Mouse (Mus musculus): ENCODE results near the gene Myt1l. TPM values are rescaled to one million over a fixed set of nuclear protein-coding genes. Genes with fewer than 3 reads are reported as not detected.

Myt1l gene
- total and polyA plus RNA-seq, 2 experiments, result not detected

- no peak for DNase-seq (ENCODE audit: extremely low read depth, low read depth, low spot score)
- Histone ChIP-seq H3K27me3 (ENCODE audit: control insufficient read depth, insufficient read depth, low read length) (no peaks in the 10 kb centered on the region), H3K79me2 (ENCODE audit: control insufficient read depth, insufficient read depth, low read length) (no peaks in the 10 kb centered on the region), H3K4me3 (ENCODE audit: insufficient read depth, low read depth, low read length) (no peak overlapping the region), H3K9ac (ENCODE audit: low read depth, low read length) (no peak overlapping the region), H3K4me1 (ENCODE audit: control insufficient read depth, insufficient read depth, low read length) (no peaks in the 10 kb centered on the region), H3K36me3 (ENCODE audit: control insufficient read depth, insufficient read depth, low read length) (no peaks in the 10 kb centered on the region), H3K27ac (replicated peaks; ENCODE audit: insufficient read depth, low read depth, low read length) (no peak overlapping the region)
- TF ChIP-seq POLR2A (IDR thresholded peaks at IDR 0.05; ENCODE audit: extremely low read depth, insufficient read depth, low read length) (no peak), CTCF (IDR thresholded peaks at IDR 0.05; ENCODE audit: low read depth, low read length) (no peak)
- 67% methylated on average over 10 of the region's 10 CpGs for WGBS
Observed at GRCm38 (mm10) chr12:29649510-29650152, 121.4 kb downstream of the Myt1l start.

GRCm38 (mm10) chr12:29652516-29652915, 124.3 kb downstream of the Myt1l start:
- no peak overlapping the region for H3K9ac ChIP-seq (ENCODE audit: low read depth, low read length)
- H3K4me3 ChIP-seq (ENCODE audit: insufficient read depth, low read depth, low read length), result no peak overlapping the region
- 34% methylated on average over 5 of the region's 5 CpGs for WGBS
- H3K36me3 ChIP-seq (ENCODE audit: control insufficient read depth, insufficient read depth, low read length), result no peaks in the 10 kb centered on the region
- no peak overlapping the region for H3K27ac ChIP-seq (replicated peaks; ENCODE audit: insufficient read depth, low read depth, low read length)
- H3K79me2 ChIP-seq (ENCODE audit: control insufficient read depth, insufficient read depth, low read length), result no peaks in the 10 kb centered on the region
- no peaks in the 10 kb centered on the region for H3K4me1 ChIP-seq (ENCODE audit: control insufficient read depth, insufficient read depth, low read length)
- H3K27me3 ChIP-seq (ENCODE audit: control insufficient read depth, insufficient read depth, low read length), result no peaks in the 10 kb centered on the region
- no peak for DNase-seq (ENCODE audit: extremely low read depth, low read depth, low spot score)
- no peak for TF ChIP-seq POLR2A (IDR thresholded peaks at IDR 0.05; ENCODE audit: extremely low read depth, insufficient read depth, low read length)
- TF ChIP-seq CTCF (IDR thresholded peaks at IDR 0.05; ENCODE audit: low read depth, low read length), result no peak

GRCm38 (mm10) chr12:29655197-29655632, 127.0 kb downstream of the Myt1l start:
- no peak for TF ChIP-seq CTCF (IDR thresholded peaks at IDR 0.05; ENCODE audit: low read depth, low read length)
- no peak for TF ChIP-seq POLR2A (IDR thresholded peaks at IDR 0.05; ENCODE audit: extremely low read depth, insufficient read depth, low read length)
- 91% methylated on average over 10 of the region's 10 CpGs for WGBS

GRCm38 (mm10) chr12:29655673-29656072, 127.5 kb downstream of the Myt1l start:
- Histone ChIP-seq H3K27me3 (ENCODE audit: control insufficient read depth, insufficient read depth, low read length) (no peaks in the 10 kb centered on the region), H3K4me1 (ENCODE audit: control insufficient read depth, insufficient read depth, low read length) (no peaks in the 10 kb centered on the region), H3K36me3 (ENCODE audit: control insufficient read depth, insufficient read depth, low read length) (no peaks in the 10 kb centered on the region), H3K9ac (ENCODE audit: low read depth, low read length) (no peak overlapping the region), H3K79me2 (ENCODE audit: control insufficient read depth, insufficient read depth, low read length) (no peaks in the 10 kb centered on the region), H3K27ac (replicated peaks; ENCODE audit: insufficient read depth, low read depth, low read length) (no peak overlapping the region), H3K4me3 (ENCODE audit: insufficient read depth, low read depth, low read length) (no peak overlapping the region)
- DNase-seq (ENCODE audit: extremely low read depth, low read depth, low spot score), result no peak
- 72% methylated on average over 12 of the region's 12 CpGs for WGBS
- no peak for TF ChIP-seq POLR2A (IDR thresholded peaks at IDR 0.05; ENCODE audit: extremely low read depth, insufficient read depth, low read length)
- no peak for TF ChIP-seq CTCF (IDR thresholded peaks at IDR 0.05; ENCODE audit: low read depth, low read length)

More at GRCm38 (mm10) chr12:29655197-29655632, 127.0 kb downstream of the Myt1l start:
- H3K9ac ChIP-seq (ENCODE audit: low read depth, low read length), result no peak overlapping the region
- H3K27ac ChIP-seq (replicated peaks; ENCODE audit: insufficient read depth, low read depth, low read length), result no peak overlapping the region
- H3K79me2 ChIP-seq (ENCODE audit: control insufficient read depth, insufficient read depth, low read length), result no peaks in the 10 kb centered on the region
- no peaks in the 10 kb centered on the region for H3K4me1 ChIP-seq (ENCODE audit: control insufficient read depth, insufficient read depth, low read length)
- no peak for DNase-seq (ENCODE audit: extremely low read depth, low read depth, low spot score)
- H3K27me3 ChIP-seq (ENCODE audit: control insufficient read depth, insufficient read depth, low read length), result no peaks in the 10 kb centered on the region
- no peaks in the 10 kb centered on the region for H3K36me3 ChIP-seq (ENCODE audit: control insufficient read depth, insufficient read depth, low read length)
- no peak overlapping the region for H3K4me3 ChIP-seq (ENCODE audit: insufficient read depth, low read depth, low read length)

GRCm38 (mm10) chr12:29657061-29657460, 128.9 kb downstream of the Myt1l start:
- no peak overlapping the region for H3K4me3 ChIP-seq (ENCODE audit: insufficient read depth, low read depth, low read length)
- no peak overlapping the region for H3K9ac ChIP-seq (ENCODE audit: low read depth, low read length)
- no peaks in the 10 kb centered on the region for H3K79me2 ChIP-seq (ENCODE audit: control insufficient read depth, insufficient read depth, low read length)
- TF ChIP-seq POLR2A (IDR thresholded peaks at IDR 0.05; ENCODE audit: extremely low read depth, insufficient read depth, low read length), result no peak
- TF ChIP-seq CTCF (IDR thresholded peaks at IDR 0.05; ENCODE audit: low read depth, low read length), result no peak
- H3K4me1 ChIP-seq (ENCODE audit: control insufficient read depth, insufficient read depth, low read length), result no peaks in the 10 kb centered on the region
- no peak overlapping the region for H3K27ac ChIP-seq (replicated peaks; ENCODE audit: insufficient read depth, low read depth, low read length)
- no peaks in the 10 kb centered on the region for H3K27me3 ChIP-seq (ENCODE audit: control insufficient read depth, insufficient read depth, low read length)
- H3K36me3 ChIP-seq (ENCODE audit: control insufficient read depth, insufficient read depth, low read length), result no peaks in the 10 kb centered on the region
- WGBS, result 26% methylated on average over 3 of the region's 3 CpGs
- no peak for DNase-seq (ENCODE audit: extremely low read depth, low read depth, low spot score)

- H3K36me3 ChIP-seq (ENCODE audit: control insufficient read depth, insufficient read depth, low read length), result no peaks in the 10 kb centered on the region
- WGBS, result 72% methylated on average over 2 of the region's 2 CpGs
- TF ChIP-seq CTCF (IDR thresholded peaks at IDR 0.05; ENCODE audit: low read depth, low read length) (no peak), POLR2A (IDR thresholded peaks at IDR 0.05; ENCODE audit: extremely low read depth, insufficient read depth, low read length) (no peak)
- no peak for DNase-seq (ENCODE audit: extremely low read depth, low read depth, low spot score)
- H3K4me3 ChIP-seq (ENCODE audit: insufficient read depth, low read depth, low read length), result no peak overlapping the region
- no peak overlapping the region for H3K9ac ChIP-seq (ENCODE audit: low read depth, low read length)
- no peaks in the 10 kb centered on the region for H3K4me1 ChIP-seq (ENCODE audit: control insufficient read depth, insufficient read depth, low read length)
- H3K79me2 ChIP-seq (ENCODE audit: control insufficient read depth, insufficient read depth, low read length), result no peaks in the 10 kb centered on the region
- no peak overlapping the region for H3K27ac ChIP-seq (replicated peaks; ENCODE audit: insufficient read depth, low read depth, low read length)
- H3K27me3 ChIP-seq (ENCODE audit: control insufficient read depth, insufficient read depth, low read length), result no peaks in the 10 kb centered on the region
Observed at GRCm38 (mm10) chr12:29657870-29658269, 129.7 kb downstream of the Myt1l start.

Data from liver, adult 2 months (tissue).